Mouse (Mus musculus) megakaryocyte, embryonic 14.5 days (primary cell): ENCODE results near the gene Lrrtm4.

Experiments used
- FLI1 ChIP-seq: IDR thresholded peaks from 2 replicates; pipeline ENCODE4 v1.6.1; 2012; ENCODE audit warnings: low read length, inconsistent platforms, mixed read lengths
- GATA1 ChIP-seq: IDR thresholded peaks from 3 replicates; pipeline ENCODE4 v1.6.1; 2012; ENCODE audit warnings: mixed read lengths, low read length, inconsistent platforms, borderline replicate concordance

DNA sequence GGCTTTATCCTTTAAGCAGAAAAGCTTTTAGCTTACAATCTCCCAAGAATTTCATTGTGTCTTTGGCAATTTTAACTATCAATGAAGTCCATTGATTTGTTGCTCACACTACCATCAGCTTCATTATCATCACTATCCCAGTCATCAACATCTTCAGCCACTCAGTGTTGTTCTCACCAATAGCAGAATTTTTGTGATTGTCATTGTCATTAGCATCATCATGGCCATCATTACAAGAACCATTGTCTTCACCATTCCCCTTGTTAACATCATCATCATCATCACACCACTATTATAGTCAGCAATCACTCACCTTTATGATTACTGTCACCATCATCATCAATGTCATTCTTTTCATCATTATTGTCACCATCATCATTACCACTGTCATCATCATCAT, 344.9 kb downstream of the Lrrtm4 start:
- TF ChIP-seq GATA1 (no peak), FLI1 (no peak)
